Mouse (Mus musculus): Measurements from ENCODE around the gene Tax1bp3. TPM values are rescaled to one million over a fixed set of nuclear protein-coding genes. Genes with fewer than 3 reads are reported as not detected.

Tax1bp3 gene
- polyA plus RNA-seq, 1 experiment, result 91.6 TPM

DNA sequence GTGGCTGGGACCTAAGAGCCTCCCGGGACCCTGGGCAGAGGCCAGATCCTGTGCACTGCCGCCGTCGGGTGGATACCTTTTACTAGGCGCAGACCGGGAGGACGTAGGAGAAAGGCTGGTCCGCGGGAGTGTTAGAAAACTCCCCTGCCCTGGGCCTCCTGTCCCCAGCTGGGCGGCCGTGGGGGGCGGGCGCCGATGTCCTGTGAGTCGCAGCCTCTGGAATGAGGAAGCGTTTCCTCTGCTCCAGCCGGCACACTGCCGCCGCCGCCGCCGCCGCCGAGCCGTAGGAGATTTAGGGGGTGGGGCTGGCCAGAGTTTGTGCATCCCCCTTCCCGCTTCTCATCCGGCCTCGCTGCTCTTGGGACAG, 609 bp downstream of the Tax1bp3 start:
- no peak for TF ChIP-seq CTCF (IDR thresholded peaks at IDR 0.05; ENCODE audit: borderline replicate concordance, extremely low read depth, insufficient read depth, insufficient read length)
- no peak for TF ChIP-seq POLR2A (IDR thresholded peaks at IDR 0.05; ENCODE audit: borderline replicate concordance, extremely low read depth, insufficient read depth, insufficient read length, poor library complexity, severe bottlenecking)
- DNase-seq (ENCODE audit: low read depth), result peak; percentile 75

GRCm38 (mm10) chr11:73177895-73178294, 1.0 kb downstream of the Tax1bp3 start:
- no peak for TF ChIP-seq CTCF (IDR thresholded peaks at IDR 0.05; ENCODE audit: borderline replicate concordance, extremely low read depth, insufficient read depth, insufficient read length)
- no peak for DNase-seq (ENCODE audit: low read depth)

GRCm38 (mm10) chr11:73185872-73186615, 9.2 kb downstream of the Tax1bp3 start:
- DNase-seq (ENCODE audit: low read depth), result no peak

DNA sequence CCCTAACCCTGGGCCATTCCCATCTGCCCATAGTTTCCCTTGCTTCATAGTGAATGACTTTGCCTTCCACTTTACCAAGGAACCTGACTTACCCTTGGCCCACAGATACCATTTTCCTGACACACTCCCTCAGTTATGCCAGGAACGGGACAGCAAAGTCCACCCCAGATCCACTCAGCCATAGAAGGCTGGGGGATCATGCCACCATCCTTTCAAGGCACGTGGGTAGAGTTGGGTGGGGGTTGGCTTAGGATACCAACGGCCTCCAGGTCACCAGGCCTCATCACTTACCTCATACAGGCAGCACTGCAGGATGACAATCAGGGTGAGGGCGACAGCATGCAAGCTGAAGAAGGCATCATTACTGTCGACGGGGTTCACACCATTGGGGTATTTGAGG, 10.3 kb downstream of the Tax1bp3 start:
- no peak for DNase-seq (ENCODE audit: low read depth)
- TF ChIP-seq CTCF (IDR thresholded peaks at IDR 0.05; ENCODE audit: borderline replicate concordance, extremely low read depth, insufficient read depth, insufficient read length) (no peak), POLR2A (IDR thresholded peaks at IDR 0.05; ENCODE audit: borderline replicate concordance, extremely low read depth, insufficient read depth, insufficient read length, poor library complexity, severe bottlenecking) (no peak)

More at GRCm38 (mm10) chr11:73185872-73186615, 9.2 kb downstream of the Tax1bp3 start:
- TF ChIP-seq POLR2A (IDR thresholded peaks at IDR 0.05; ENCODE audit: borderline replicate concordance, extremely low read depth, insufficient read depth, insufficient read length, poor library complexity, severe bottlenecking), result no peak
- TF ChIP-seq CTCF (IDR thresholded peaks at IDR 0.05; ENCODE audit: borderline replicate concordance, extremely low read depth, insufficient read depth, insufficient read length), result no peak

GRCm38 (mm10) chr11:73193047-73193446, 16.2 kb downstream of the Tax1bp3 start:
- DNase-seq (ENCODE audit: low read depth), result no peak
- TF ChIP-seq POLR2A (IDR thresholded peaks at IDR 0.05; ENCODE audit: borderline replicate concordance, extremely low read depth, insufficient read depth, insufficient read length, poor library complexity, severe bottlenecking) (no peak), CTCF (IDR thresholded peaks at IDR 0.05; ENCODE audit: borderline replicate concordance, extremely low read depth, insufficient read depth, insufficient read length) (no peak)

DNA sequence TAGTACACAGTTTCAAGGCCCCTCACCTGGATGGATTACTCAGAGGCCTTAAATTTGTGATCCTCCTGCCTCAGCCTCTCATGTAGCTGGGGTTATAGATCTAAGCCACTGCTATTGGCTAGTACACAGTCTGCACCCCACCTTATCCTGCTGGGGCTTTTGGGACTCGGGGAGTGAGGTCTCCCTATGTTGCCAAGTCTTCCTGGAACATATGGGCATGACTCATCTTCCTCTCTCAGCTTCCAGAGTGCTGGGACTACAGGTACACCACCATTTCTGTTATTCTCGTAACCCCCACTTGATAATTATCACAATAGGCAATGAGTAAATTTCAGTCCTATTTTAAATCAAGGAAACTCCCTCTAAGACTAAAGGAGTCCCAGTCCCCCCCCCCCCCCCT, 17.6 kb downstream of the Tax1bp3 start:
- no peak for DNase-seq (ENCODE audit: low read depth)
- no peak for TF ChIP-seq POLR2A (IDR thresholded peaks at IDR 0.05; ENCODE audit: borderline replicate concordance, extremely low read depth, insufficient read depth, insufficient read length, poor library complexity, severe bottlenecking)
- no peak for TF ChIP-seq CTCF (IDR thresholded peaks at IDR 0.05; ENCODE audit: borderline replicate concordance, extremely low read depth, insufficient read depth, insufficient read length)

DNA sequence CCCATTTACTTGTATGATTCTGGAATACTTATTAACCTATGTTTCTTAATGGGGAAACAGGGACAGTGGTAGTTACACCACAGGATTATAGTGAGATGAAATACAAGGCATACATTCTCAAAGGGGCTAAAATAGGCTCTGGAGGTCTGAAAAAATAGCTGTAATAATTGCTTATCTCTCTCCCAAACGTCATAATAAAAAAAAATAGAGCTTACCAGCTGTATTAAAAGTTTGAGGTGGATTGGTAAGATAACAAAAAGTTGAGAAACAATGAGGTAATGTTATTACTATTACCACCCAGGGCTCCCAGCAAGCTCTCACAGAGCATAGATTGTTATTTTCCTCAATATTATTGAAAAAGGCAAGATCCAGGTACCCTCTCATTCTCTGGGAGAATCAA, 21.3 kb downstream of the Tax1bp3 start:
- no peak for DNase-seq (ENCODE audit: low read depth)
- no peak for TF ChIP-seq POLR2A (IDR thresholded peaks at IDR 0.05; ENCODE audit: borderline replicate concordance, extremely low read depth, insufficient read depth, insufficient read length, poor library complexity, severe bottlenecking)
- no peak for TF ChIP-seq CTCF (IDR thresholded peaks at IDR 0.05; ENCODE audit: borderline replicate concordance, extremely low read depth, insufficient read depth, insufficient read length)

DNA sequence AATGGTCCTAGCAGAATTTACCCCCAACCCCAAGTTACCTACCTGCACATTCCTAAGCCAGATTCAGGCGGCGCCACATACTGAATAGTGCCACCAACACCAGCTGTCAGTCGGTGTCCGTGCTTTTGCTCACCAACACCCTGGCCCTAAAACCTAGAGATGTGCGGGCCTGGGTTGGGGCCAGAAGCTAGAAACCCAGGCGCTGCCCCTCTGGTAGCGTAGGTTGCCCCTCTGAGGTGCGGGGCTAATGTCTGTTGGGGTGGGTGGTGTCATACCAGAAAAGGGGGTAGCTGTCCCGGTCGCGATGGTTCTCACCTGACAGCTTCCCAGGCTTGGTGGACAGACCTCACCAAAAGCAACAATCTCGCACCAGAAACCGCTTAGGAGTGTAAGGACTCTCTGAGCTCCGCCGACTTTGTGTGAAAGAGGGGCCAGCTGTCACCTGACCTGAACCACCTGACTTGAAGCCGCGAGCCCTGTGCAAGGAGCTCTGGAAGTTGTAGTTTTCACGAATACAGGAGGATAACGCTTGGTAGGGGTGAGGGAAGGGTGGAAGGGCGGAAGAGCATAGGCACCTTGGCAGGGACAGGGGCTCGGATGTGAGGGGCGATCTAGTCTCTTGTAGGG, 21.8 kb downstream of the Tax1bp3 start, which contains the start of gene Ctns:
Gene Ctns, minus strand, starts transcription at position 440 of the 627 bp plus-strand sequence.
- DNase-seq (ENCODE audit: low read depth), result peak; percentile 96
- TF ChIP-seq POLR2A (IDR thresholded peaks at IDR 0.05; ENCODE audit: borderline replicate concordance, extremely low read depth, insufficient read depth, insufficient read length, poor library complexity, severe bottlenecking), result peak; percentile 30; the same call in 1 of the 2 replicates
- TF ChIP-seq CTCF (IDR thresholded peaks at IDR 0.05; ENCODE audit: borderline replicate concordance, extremely low read depth, insufficient read depth, insufficient read length), result no peak

GRCm38 (mm10) chr11:73199230-73199712, 22.4 kb downstream of the Tax1bp3 start, which contains the start of gene Shpk:
Gene Shpk, plus strand, starts transcription at chr11:73199460.
- TF ChIP-seq POLR2A (IDR thresholded peaks at IDR 0.05; ENCODE audit: borderline replicate concordance, extremely low read depth, insufficient read depth, insufficient read length, poor library complexity, severe bottlenecking) (no peak), CTCF (IDR thresholded peaks at IDR 0.05; ENCODE audit: borderline replicate concordance, extremely low read depth, insufficient read depth, insufficient read length) (no peak)
- peak; percentile 98 for DNase-seq (ENCODE audit: low read depth)

DNA sequence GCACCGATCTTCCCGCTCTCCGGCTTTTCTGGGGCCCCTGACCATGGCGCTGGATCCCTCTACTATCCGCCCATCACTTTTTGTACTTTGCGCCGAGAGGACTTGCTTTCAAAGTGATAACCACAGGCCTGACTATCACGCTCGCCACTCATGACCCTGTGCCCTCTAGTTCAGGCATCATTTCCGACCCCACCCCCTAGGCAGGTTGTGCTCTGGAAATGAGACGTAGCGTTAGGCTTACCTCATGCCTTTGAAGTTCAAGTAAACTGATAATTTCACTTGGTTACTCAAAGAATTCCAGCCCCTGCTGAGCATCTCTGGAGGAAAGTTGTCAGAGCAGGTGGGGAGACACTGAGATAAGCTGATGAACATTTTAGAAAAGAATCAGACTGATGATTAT, 23.0 kb downstream of the Tax1bp3 start:
- no peak for DNase-seq (ENCODE audit: low read depth)
- TF ChIP-seq POLR2A (IDR thresholded peaks at IDR 0.05; ENCODE audit: borderline replicate concordance, extremely low read depth, insufficient read depth, insufficient read length, poor library complexity, severe bottlenecking), result no peak
- TF ChIP-seq CTCF (IDR thresholded peaks at IDR 0.05; ENCODE audit: borderline replicate concordance, extremely low read depth, insufficient read depth, insufficient read length), result no peak

DNA sequence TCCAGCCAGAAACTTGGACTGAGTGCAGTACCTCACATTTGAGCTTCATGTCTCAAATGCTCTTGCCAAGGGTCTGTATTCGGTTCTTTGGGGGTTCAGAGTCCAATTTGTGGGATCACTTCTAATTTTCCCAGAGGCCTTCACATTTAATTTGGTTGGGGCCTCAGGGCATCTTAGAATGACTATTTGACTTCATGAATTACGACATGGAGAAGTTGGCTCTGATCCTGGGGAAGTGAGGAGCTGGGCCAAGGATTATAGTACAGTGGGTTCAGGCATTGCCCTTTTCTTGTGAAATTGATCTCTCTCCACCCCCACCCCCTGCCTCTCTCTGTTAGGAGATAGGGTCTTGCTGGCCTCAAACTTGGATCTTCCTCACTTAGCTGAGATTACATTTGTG, 24.1 kb downstream of the Tax1bp3 start:
- DNase-seq (ENCODE audit: low read depth), result no peak
- TF ChIP-seq CTCF (IDR thresholded peaks at IDR 0.05; ENCODE audit: borderline replicate concordance, extremely low read depth, insufficient read depth, insufficient read length) (no peak), POLR2A (IDR thresholded peaks at IDR 0.05; ENCODE audit: borderline replicate concordance, extremely low read depth, insufficient read depth, insufficient read length, poor library complexity, severe bottlenecking) (no peak)

DNA sequence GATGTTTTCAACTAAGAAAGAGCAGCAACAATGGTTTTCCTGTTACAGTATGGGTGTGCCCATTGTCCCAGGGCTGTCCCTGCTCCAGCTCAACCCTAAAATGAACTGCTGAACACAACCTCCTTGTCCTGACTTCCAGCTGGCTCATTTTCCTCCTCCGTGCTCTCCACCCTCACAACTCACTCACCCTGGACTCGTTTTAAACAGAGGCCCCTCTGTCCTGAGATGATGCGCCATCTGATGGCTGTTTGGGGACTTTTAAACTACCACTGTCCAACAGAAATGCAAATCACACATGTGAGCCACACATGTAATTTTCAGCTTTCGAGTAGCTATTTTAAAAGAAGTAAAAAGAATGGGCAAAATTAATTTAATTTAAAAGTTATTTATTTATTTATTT, 24.7 kb downstream of the Tax1bp3 start:
- TF ChIP-seq POLR2A (IDR thresholded peaks at IDR 0.05; ENCODE audit: borderline replicate concordance, extremely low read depth, insufficient read depth, insufficient read length, poor library complexity, severe bottlenecking), result no peak
- TF ChIP-seq CTCF (IDR thresholded peaks at IDR 0.05; ENCODE audit: borderline replicate concordance, extremely low read depth, insufficient read depth, insufficient read length), result no peak
- peak; percentile 4 for DNase-seq (ENCODE audit: low read depth)
